Mouse (Mus musculus): ENCODE data around the gene Tet2.

GRCm38 (mm10) chr3:133555378-133555777, 10.4 kb upstream of the Tet2 start:
- TF ChIP-seq CTCF (IDR thresholded peaks at IDR 0.05; ENCODE audit: borderline replicate concordance, insufficient read depth, low read length) (no peak), POLR2A (IDR thresholded peaks at IDR 0.05; ENCODE audit: low read depth, low read length) (no peak)

Data from embryonic fibroblast, embryonic 13.5 days (primary cell).